Mouse (Mus musculus) lung, embryonic 16.5 days (tissue): ENCODE data around the gene Tpm1. TPM values are rescaled to one million over a fixed set of nuclear protein-coding genes. Genes with fewer than 3 reads are reported as not detected.

Experiments used
- ATAC-seq: fragments of 200-750 bp; cut with Nextera tagmentation; 2 replicates; pipeline ENCODE4 v1.8.0; 2017; ENCODE audit warnings: low read depth, mild to moderate bottlenecking, moderate library complexity
- H3K27ac ChIP-seq: fragments of 300-500 bp; sonication (generic); 2 replicates; pipeline ENCODE4 v1.5.1; 2014; ENCODE audit warnings: mild to moderate bottlenecking, control low read depth, low read length
- H3K27me3 ChIP-seq: fragments of 300-500 bp; sonication (generic); 2 replicates; pipeline ENCODE4 v1.6.1; 2014; ENCODE audit warnings: low read depth, low read length, mixed read lengths; ENCODE audit not compliant: control insufficient read depth, insufficient read depth
- H3K36me3 ChIP-seq: fragments of 300-500 bp; sonication (generic); 2 replicates; pipeline ENCODE4 v1.6.1; 2014; ENCODE audit warnings: low read length; ENCODE audit not compliant: control insufficient read depth, insufficient read depth
- H3K4me1 ChIP-seq: fragments of 300-500 bp; sonication (generic); replicated peaks from 2 replicates; pipeline ENCODE4 v1.6.1; 2014; ENCODE audit warnings: low read length, mixed read lengths; ENCODE audit not compliant: control insufficient read depth, insufficient read depth
- H3K4me2 ChIP-seq: fragments of 300-500 bp; sonication (generic); 2 replicates; pipeline ENCODE4 v1.6.1; 2014; ENCODE audit warnings: low read depth, low read length, control low read depth
- H3K4me3 ChIP-seq: fragments of 300-500 bp; sonication (generic); 2 replicates; pipeline ENCODE4 v1.5.1; 2014; ENCODE audit warnings: mild to moderate bottlenecking, low read length, control low read depth
- H3K9ac ChIP-seq: fragments of 300-500 bp; sonication (generic); 2 replicates; pipeline ENCODE4 v1.6.1; 2014; ENCODE audit warnings: low read length, control low read depth
- H3K9me3 ChIP-seq: fragments of 300-500 bp; sonication (generic); 2 replicates; pipeline ENCODE4 v1.6.1; 2016; ENCODE audit warnings: low read length; ENCODE audit not compliant: control insufficient read depth
- WGBS: fragments of 180-500 bp; shearing (Covaris S2); extraction: QIAGEN DNeasy Blood & Tissue Kit; methylation state at CpG from one replicate; pipeline ENCODE4 v1.1.7; 2014; 5-methylcytosine and 5-hydroxymethylcytosine counted together
- polyA plus RNA-seq: library from polyadenylated mRNA; unstranded; fragments of >200 nt; fragmentation: Nextera tagmentation; extraction: Ambion mirVana; gene quantifications from 2 replicates; pipeline ENCODE4 v1.2.1, GENCODE M21; 2015

Gene Tpm1
- polyA plus RNA-seq, 1 experiment from 2014 or later: 782 TPM

DNA sequence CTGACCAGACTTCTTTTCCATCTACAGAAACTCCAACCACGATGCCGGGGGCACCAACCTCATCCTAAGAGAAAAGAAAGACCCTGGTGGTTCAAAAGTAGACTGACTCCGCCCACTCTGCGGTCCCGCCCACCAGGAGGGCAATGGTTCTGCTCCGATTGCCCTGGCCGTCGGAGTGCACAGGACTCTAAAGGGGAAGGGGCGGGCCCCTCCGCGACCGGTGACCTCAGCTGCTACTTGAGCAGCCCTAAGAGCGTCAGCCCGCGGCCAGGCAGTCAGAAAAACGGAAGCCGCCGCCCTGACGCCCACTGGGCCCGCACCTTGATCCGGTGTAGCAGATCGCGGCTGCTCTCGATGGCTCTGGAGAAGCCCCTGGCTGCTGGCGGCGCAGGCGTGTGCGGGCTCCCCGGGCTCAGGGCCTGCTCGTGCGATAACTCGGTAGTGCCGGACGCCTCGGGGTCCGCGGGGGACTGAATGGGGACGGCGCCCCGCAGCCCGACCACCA lies 74.4 kb downstream of the Tpm1 start:
- Histone ChIP-seq H3K4me2 (peak overlapping the region; percentile 85), H3K27me3 (no peaks in the 10 kb centered on the region), H3K36me3 (peaks cover 6% of the 10 kb centered on the region), H3K27ac (peak overlapping the region; percentile 82), H3K4me3 (peak overlapping the region; percentile 91), H3K4me1 (peaks cover 3% of the 10 kb centered on the region), H3K9me3 (no peaks in the 10 kb centered on the region), H3K9ac (peak overlapping the region; percentile 79)
- under 1% methylated on average over 33 of the region's 41 CpGs for WGBS
- ATAC-seq: peak; percentile 89

Other genes with a start within 250 kb of the Tpm1 start
- 6.1 and 8.7 TPM in 2 replicates for gene Aph1c, start 214.7 kb downstream of the Tpm1 start, polyA plus RNA-seq
- gene Rab8b, start 129.7 kb downstream of the Tpm1 start, polyA plus RNA-seq: 28.8 and 30.4 TPM in 2 replicates
- 612 and 687 TPM in 2 replicates for gene Rps27l, start 103.3 kb downstream of the Tpm1 start, polyA plus RNA-seq
- 6.0 and 7.0 TPM in 2 replicates for gene Lactb, start 73.9 kb downstream of the Tpm1 start, polyA plus RNA-seq